Comparison of ENCODE assay signal across 22 mouse cellular contexts in genomic region chr9:57937171-57937570, GRCm38 (mm10). TPM values are rescaled to one million over a fixed set of nuclear protein-coding genes. Genes with fewer than 3 reads are reported as not detected.
"Had no signal": no experiment of that assay in that cellular context is flagged by ENCODE, and none has a peak within 500 bp of the region (broad histone marks: within the 10 kb centered on the region; RNA-seq: fewer than 3 reads in every experiment).

No protein-coding gene starts in this region.

- H3K9ac ChIP-seq: kidney, embryonic 15.5 days; limb, embryonic 13.5 days; liver, embryonic 12.5 days; liver, embryonic 15.5 days; lung, embryonic 15.5 days; midbrain, embryonic 15.5 days; neural tube, embryonic 12.5 days; neural tube, embryonic 15.5 days had no signal

- DNase-seq: kidney, postnatal 10 days; kidney, postnatal 36 days; liver; lung, adult 18-20 months; lung, postnatal 10 days; lung, postnatal 36 days; right cerebral cortex, adult 18-20 months; right cerebral cortex, postnatal 4 days; thymus, adult 2 months; thymus, postnatal 14 days had no signal

- H3K36me3 ChIP-seq: kidney, embryonic 15.5 days; limb, embryonic 10.5 days; limb, embryonic 13.5 days; liver, embryonic 12.5 days; liver, embryonic 15.5 days; lung, embryonic 15.5 days; midbrain, embryonic 10.5 days; midbrain, embryonic 15.5 days; neural tube, embryonic 12.5 days; neural tube, embryonic 15.5 days had no signal

- ATAC-seq: liver, embryonic 12.5 days; midbrain, embryonic 15.5 days had no signal

- H3K27ac ChIP-seq: kidney, embryonic 15.5 days; limb, embryonic 10.5 days; limb, embryonic 13.5 days; liver, embryonic 12.5 days; liver, embryonic 15.5 days; lung, embryonic 15.5 days; midbrain, embryonic 10.5 days; midbrain, embryonic 15.5 days; neural tube, embryonic 12.5 days; neural tube, embryonic 15.5 days; stomach, postnatal 0 days had no signal

- H3K9me3 ChIP-seq: kidney, embryonic 15.5 days; limb, embryonic 10.5 days; limb, embryonic 13.5 days; liver, embryonic 12.5 days; liver, embryonic 15.5 days; lung, embryonic 15.5 days; megakaryocyte, embryonic 14.5 days; midbrain, embryonic 10.5 days; midbrain, embryonic 15.5 days; neural tube, embryonic 12.5 days; neural tube, embryonic 15.5 days had no signal

- H3K4me2 ChIP-seq: kidney, embryonic 15.5 days; limb, embryonic 13.5 days; liver, embryonic 12.5 days; liver, embryonic 15.5 days; lung, embryonic 15.5 days; midbrain, embryonic 15.5 days; neural tube, embryonic 12.5 days; neural tube, embryonic 15.5 days had no signal

- H3K4me3 ChIP-seq: kidney, embryonic 15.5 days; limb, embryonic 10.5 days; limb, embryonic 13.5 days; liver, embryonic 12.5 days; liver, embryonic 15.5 days; lung, embryonic 15.5 days; megakaryocyte, embryonic 14.5 days; midbrain, embryonic 10.5 days; midbrain, embryonic 15.5 days; neural tube, embryonic 12.5 days; neural tube, embryonic 15.5 days had no signal

RNA-seq across cellular contexts. Expression of gene Sema7a, which starts 2.7 kb away (rescaled TPM):
- polyA plus RNA-seq: liver, embryonic 12.5 days; liver, embryonic 15.5 days had no signal
